Mouse (Mus musculus) granulocyte monocyte progenitor cell, adult 5-6 weeks (primary cell): ENCODE results near the gene Thyn1. TPM values are rescaled to one million over a fixed set of nuclear protein-coding genes. Genes with fewer than 3 reads are reported as not detected.

Source experiments
- ATAC-seq: replicated peaks from 2 replicates; pipeline ENCODE4 v1.8.0; 2016; ENCODE audit warnings: mild to moderate bottlenecking, moderate TSS enrichment, inconsistent platforms; ENCODE audit not compliant: poor library complexity, severe bottlenecking
- total RNA-seq, 2 experiments: library from RNA; stranded (forward) in 1 of 2; stranded (reverse) in 1 of 2; fragments of 200-712, 200-1000 nt in 1 of 2; fragments of >200 nt in 1 of 2; fragmentation: Nextera tagmentation in 1 of 2; gene quantifications; 2 replicates each; pipeline ENCODE4 v1.2.3; 2014 to 2017

The Thyn1 gene
- total RNA-seq (2014; fragmentation: Nextera tagmentation) (154 and 179 TPM in 2 replicates), total RNA-seq (2017) (108 and 144 TPM in 2 replicates)

GRCm38 (mm10) chr9:26999461-27000395 lies at the start of gene Thyn1, which contains the start of gene Acad8:
Gene Thyn1 (plus strand): TSS chr9:26999710.
Gene Acad8 (minus strand): TSS chr9:26999566.
- ATAC-seq, result peak; percentile 90

GRCm38 (mm10) chr9:26977754-26978153 lies 21.8 kb upstream of the Thyn1 start:
- no peak for ATAC-seq

DNA sequence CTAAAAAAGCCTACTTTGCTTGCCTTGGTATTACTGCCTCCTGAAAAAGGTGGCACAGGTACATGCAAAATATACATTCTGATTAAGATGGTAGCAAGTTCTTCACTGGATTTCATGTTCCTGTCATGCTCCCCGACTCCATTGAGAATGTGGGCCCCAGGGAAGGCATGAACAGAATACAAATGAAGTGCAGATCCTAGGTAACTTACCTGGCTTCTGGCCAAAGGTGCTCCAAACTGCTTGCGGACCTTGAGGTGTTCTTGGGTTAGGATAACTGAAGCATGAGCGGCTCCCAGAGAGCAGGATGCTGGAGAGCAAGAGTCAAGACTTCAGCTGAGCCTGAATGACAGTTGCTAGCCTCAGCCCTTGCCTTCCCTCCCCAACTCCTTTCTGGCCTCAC lies 20.7 kb upstream of the Thyn1 start:
- no peak for ATAC-seq

GRCm38 (mm10) chr9:26985090-26985613 lies 14.4 kb upstream of the Thyn1 start:
- ATAC-seq, result no peak

DNA sequence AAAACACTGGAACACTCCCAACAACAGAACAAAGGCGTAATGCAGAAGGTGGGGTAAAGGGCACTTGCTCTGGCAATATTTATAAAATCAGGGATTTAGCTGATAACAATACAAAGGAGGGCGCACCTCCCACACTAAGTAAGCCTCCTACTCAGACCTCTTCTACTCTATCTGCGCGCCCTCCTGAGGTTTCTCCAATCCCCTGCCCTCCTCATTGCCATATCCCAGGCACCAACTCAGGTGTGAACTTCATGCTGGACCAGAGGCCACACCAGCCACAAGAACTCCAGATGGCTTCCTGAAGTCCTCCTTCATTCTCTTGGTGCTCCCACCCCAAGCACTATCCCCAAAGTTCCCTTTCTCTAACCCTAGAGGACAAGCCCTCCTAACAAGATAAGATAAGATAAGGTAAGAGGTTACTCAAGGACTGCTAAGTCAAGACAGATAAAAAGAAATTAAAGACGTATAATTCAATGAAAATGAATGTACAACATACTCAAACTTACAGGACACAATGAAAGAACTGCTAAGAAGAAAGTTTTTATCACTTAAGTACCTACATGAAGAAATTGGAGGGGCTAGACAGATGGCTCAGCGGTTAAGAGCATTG lies 13.7 kb upstream of the Thyn1 start:
- ATAC-seq, result no peak

DNA sequence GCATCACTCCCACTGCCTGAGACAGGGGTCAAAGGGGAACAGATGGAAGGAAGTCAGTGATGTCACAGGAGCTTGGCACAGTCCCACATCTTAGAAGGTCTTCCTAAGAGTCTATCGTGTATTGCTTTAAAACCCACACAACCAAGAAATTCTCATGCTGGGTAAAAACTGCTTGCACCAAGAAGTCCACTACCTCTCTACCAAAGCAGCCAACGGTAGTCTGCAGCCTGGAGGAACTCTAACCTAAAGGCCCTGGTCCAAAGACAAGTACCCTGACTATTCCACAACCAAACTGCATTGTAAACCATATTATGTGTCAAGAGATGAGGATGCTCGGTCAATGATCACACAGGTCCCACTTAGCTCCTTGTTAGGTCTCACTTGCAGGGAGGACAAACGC lies 9.3 kb upstream of the Thyn1 start:
- ATAC-seq, result no peak

- no peak for ATAC-seq
Measured at GRCm38 (mm10) chr9:26993118-26993517, 6.4 kb upstream of the Thyn1 start.

GRCm38 (mm10) chr9:26993900-26994299 lies 5.6 kb upstream of the Thyn1 start:
- no peak for ATAC-seq

- peak; percentile 70 for ATAC-seq
Measured at GRCm38 (mm10) chr9:26997062-26997461, 2.4 kb upstream of the Thyn1 start.

DNA sequence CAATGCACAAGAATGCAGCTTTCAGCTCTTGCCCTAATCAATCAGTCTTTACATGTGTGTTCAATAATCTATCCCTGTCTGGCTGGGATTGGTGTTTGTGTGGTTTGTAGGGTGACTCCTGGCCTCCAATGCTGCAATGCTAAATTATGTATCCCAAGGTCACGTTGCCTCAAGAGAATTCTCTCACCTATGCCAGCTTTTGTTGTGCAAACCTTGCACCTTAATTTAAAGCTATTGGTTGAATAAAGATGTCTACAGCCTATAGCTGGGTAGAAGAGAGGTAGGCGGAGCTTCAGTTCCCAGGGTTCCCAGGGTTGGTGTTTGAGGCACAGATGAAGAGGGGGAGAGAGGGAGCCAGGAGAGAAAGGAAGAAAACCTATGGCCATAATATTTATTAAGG lies 2.0 kb upstream of the Thyn1 start:
- no peak for ATAC-seq

DNA sequence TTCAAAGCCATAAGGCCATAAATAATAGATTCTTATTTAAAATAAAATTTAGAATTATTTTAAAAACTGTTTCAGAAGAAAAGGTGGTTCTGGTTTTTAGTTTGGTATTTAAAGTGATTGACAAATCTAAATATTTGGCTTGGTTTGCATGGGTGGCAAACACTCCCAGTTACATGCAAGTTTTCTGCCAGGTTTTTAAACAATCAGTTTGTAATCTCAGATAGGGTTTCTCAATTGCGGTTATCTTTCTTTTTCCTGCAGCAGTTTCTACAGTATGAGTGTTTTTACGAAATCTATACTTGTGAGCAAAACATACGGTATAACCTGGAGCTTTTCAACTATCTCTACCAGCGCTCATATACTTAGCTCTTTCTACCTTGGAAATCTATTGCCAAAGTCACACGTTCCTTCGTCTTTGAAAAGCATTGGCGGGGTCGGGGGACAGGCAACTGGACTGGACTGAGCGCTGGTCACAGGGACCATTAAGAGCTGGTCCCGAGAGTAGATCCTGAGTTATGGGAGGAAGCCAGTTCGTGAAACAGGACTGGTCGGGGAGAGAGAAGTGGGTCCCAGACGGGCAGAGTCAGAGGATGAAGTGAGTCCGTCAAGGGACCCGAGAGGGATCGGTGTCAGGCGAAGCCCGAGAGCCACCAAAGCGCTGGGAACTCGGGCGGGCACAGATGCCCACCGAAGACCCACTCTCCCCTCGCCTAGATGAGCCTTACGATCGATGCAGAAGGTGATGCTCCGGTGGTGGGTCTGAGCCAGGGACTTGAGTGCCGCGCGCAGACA lies 645 bp upstream of the Thyn1 start:
- ATAC-seq, result peak; percentile 21

GRCm38 (mm10) chr9:27005231-27005630 lies 5.7 kb downstream of the Thyn1 start:
- no peak for ATAC-seq

- ATAC-seq, result no peak
Measured at GRCm38 (mm10) chr9:27005933-27006332, 6.4 kb downstream of the Thyn1 start.

GRCm38 (mm10) chr9:27006866-27007265 lies 7.4 kb downstream of the Thyn1 start:
- no peak for ATAC-seq

GRCm38 (mm10) chr9:27009231-27009630 lies 9.7 kb downstream of the Thyn1 start:
- no peak for ATAC-seq

DNA sequence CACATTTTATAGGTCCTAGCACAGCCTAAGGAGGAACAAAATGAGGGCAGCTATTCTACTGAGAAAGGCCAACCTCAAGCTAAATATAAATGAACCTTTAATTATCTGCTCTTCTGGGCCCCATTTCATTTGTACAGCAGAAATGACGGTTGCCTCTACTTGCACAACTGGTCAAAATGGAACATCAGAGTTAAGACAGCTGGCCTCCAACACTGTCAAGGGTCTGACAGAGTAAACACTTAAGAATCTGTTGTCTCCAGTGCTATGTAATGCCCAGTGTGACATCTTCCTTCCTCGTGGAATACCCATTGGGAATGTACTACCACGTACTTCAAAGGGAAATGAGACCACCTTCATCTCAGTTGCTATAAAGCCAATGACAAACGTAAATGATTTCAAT lies 12.1 kb downstream of the Thyn1 start:
- no peak for ATAC-seq

GRCm38 (mm10) chr9:27018961-27019360 lies 19.5 kb downstream of the Thyn1 start:
- ATAC-seq, result no peak

DNA sequence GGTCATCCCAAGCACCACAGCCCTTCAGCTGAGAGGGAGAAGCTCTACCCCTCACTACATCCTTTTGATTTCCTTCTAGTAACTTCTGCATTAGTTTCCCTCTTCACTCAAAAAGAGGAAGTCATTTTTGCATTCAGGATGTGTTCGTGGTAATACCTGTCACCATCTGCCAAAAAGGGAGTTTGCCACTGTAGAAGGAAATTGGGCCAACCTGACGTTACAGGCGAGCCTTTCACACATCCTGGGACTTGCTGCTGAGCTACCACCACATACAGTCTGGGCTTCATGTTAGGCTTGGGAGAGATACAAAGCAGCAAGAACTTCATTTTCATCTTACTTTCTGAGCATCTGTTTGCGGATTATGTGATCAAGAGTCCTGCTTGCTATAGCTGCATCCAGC lies 24.2 kb downstream of the Thyn1 start:
- peak; percentile 85 for ATAC-seq

DNA sequence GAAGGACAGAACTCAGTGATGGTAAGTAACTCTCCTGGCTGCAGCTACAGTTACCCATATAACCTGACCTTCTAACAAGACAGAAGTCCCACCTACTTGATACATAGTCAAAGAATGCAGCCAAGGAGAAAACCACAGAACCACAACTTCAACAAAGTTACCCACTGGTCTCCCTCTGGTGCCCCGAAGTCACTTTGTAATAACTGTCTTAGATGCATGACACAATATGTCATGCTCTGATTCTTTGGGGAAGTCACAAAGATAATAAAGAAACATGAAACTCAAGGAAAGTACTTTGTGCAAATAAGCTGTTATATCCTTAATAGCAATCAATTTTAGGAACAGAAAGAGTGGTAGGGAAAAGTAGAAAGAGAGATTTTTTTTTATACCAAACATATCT lies 27.2 kb downstream of the Thyn1 start:
- ATAC-seq, result peak; percentile 36

DNA sequence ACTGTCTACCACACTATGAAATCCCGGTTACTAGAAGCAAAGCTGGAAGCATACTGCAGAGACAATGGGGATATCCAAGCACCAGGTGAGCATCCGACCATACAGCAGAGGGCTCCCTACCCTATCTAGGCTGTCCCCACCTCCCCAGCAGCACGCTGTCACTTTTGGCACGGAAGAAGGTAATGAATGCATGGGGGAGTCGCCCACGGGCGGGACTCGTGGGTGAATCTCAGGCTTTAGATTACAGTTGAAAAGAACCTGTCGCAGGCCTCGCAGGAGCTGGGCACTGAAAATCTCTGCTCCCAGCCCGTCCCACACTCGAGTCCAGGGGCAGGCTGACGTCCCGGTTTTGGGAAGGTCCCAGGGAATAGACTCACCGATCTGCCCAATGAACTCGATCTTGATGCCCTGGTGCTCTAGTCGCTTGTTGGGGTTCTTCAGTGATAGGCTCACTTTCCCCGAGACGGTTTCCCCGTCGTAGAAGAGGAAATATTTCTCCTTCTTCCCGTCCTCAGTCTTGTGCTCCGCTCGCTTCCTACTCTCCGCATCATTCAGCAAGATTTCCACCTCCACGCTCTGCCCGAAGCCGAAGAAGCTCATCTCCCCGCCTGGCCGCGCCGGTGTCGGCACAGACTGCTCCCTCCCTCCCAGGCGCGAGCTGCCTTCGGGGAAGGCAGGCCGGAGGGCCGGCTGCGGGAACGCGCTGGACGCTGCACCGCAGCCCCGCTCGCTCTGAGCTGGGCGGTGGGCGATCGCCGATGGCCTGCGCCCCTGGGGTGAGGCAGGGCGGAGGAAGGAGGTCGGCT lies 29.7 kb downstream of the Thyn1 start:
- peak; percentile 4; the same call in 1 of the 2 replicates for ATAC-seq
